Mouse (Mus musculus): ENCODE results near the gene Exoc3l2. TPM values are rescaled to one million over a fixed set of nuclear protein-coding genes. Genes with fewer than 3 reads are reported as not detected.

Exoc3l2 gene
- polyA plus RNA-seq, 1 experiment from 2014 or later: 0.97 TPM

- ATAC-seq (ENCODE audit: low FRiP score, low TSS enrichment): peak; percentile 74
- Histone ChIP-seq H3K4me2 (replicated peaks; ENCODE audit: low read depth) (peak overlapping the region; percentile 96), H3K4me1 (replicated peaks; ENCODE audit: control insufficient read depth, insufficient read depth) (0 out of 2 replicates have a peak, but pooled peaks cover 4% of the 10 kb centered on the region), H3K36me3 (ENCODE audit: control insufficient read depth, insufficient read depth, low read length) (no peaks in the 10 kb centered on the region), H3K9me3 (ENCODE audit: control insufficient read depth, low read length) (no peaks in the 10 kb centered on the region), H3K27me3 (ENCODE audit: control insufficient read depth, insufficient read depth, low read length) (no peaks in the 10 kb centered on the region), H3K4me3 (ENCODE audit: low read depth, low read length) (peak overlapping the region; percentile 78), H3K27ac (replicated peaks) (peak overlapping the region; percentile 81), H3K9ac (ENCODE audit: low read length) (peak overlapping the region; percentile 93)
- WGBS: under 1% methylated on average over 26 of the region's 31 CpGs
- DNase-seq (ENCODE audit: low spot score): peak; percentile 73
- no peak for TF ChIP-seq EP300 (optimal IDR thresholded peaks at IDR 0.05)
- TF ChIP-seq CTCF (IDR thresholded peaks at IDR 0.05; ENCODE audit: low read depth): peak; percentile 64
Observed at GRCm38 (mm10) chr7:19458072-19458486, 5.1 kb upstream of the Exoc3l2 start.

DNA sequence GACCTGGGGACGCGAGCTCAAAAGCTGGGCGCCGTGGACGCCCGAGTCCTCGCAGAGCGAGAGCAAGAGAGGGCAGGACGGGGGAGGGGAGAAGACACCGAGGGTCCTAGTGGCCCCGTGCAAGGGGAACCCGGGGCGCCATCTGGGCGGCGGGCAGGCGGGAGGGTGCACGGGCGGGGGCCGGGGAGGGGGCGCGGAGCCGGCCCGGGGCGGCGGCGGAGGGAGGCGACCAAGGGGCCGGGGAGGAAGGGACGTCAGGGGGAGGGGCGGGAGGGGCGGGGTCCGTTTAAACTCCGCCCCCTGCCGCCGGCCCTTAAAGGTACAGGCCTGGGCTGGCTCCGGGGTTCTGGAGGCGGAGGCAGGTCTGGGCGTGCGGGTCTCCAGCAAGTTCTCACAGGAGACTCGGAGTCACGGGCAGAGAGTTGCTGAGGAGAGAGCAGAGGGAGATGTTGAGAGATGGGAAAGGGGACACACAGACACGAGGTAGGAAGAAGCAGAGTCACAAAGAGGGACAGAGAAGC is 4.5 kb upstream of the Exoc3l2 start, which contains the start of gene Mark4:
Gene Mark4 (minus strand): TSS at position 231 of the 521 bp plus-strand sequence.
- Histone ChIP-seq H3K27me3 (ENCODE audit: control insufficient read depth, insufficient read depth, low read length) (no peaks in the 10 kb centered on the region), H3K4me2 (replicated peaks; ENCODE audit: low read depth) (peak within 1 kb of the TSS; percentile 96), H3K4me1 (replicated peaks; ENCODE audit: control insufficient read depth, insufficient read depth) (0 out of 2 replicates have a peak, but pooled peaks cover 4% of the 10 kb centered on the region), H3K4me3 (ENCODE audit: low read depth, low read length) (peak within 1 kb of the TSS; percentile 78), H3K9me3 (ENCODE audit: control insufficient read depth, low read length) (no peaks in the 10 kb centered on the region), H3K9ac (ENCODE audit: low read length) (peak within 1 kb of the TSS; percentile 93), H3K27ac (replicated peaks) (peak within 1 kb of the TSS; percentile 81), H3K36me3 (ENCODE audit: control insufficient read depth, insufficient read depth, low read length) (no peaks in the 10 kb centered on the region)
- TF ChIP-seq EP300 (optimal IDR thresholded peaks at IDR 0.05) (no peak), CTCF (IDR thresholded peaks at IDR 0.05; ENCODE audit: low read depth) (no peak)
- WGBS: under 1% methylated on average over 18 of the region's 42 CpGs
- ATAC-seq (ENCODE audit: low FRiP score, low TSS enrichment): peak; percentile 88
- peak; percentile 88 for DNase-seq (ENCODE audit: low spot score)

GRCm38 (mm10) chr7:19459144-19459870 is 3.8 kb upstream of the Exoc3l2 start:
- H3K9ac ChIP-seq (ENCODE audit: low read length): peak overlapping the region; percentile 57
- peak overlapping the region; percentile 78 for H3K4me3 ChIP-seq (ENCODE audit: low read depth, low read length)
- no peak for TF ChIP-seq CTCF (IDR thresholded peaks at IDR 0.05; ENCODE audit: low read depth)
- TF ChIP-seq EP300 (optimal IDR thresholded peaks at IDR 0.05): no peak
- no peaks in the 10 kb centered on the region for H3K27me3 ChIP-seq (ENCODE audit: control insufficient read depth, insufficient read depth, low read length)
- ATAC-seq (ENCODE audit: low FRiP score, low TSS enrichment): no peak
- peak overlapping the region; percentile 96 for H3K4me2 ChIP-seq (replicated peaks; ENCODE audit: low read depth)
- 17% methylated on average over 6 of the region's 6 CpGs for WGBS
- no peaks in the 10 kb centered on the region for H3K36me3 ChIP-seq (ENCODE audit: control insufficient read depth, insufficient read depth, low read length)
- H3K9me3 ChIP-seq (ENCODE audit: control insufficient read depth, low read length): no peaks in the 10 kb centered on the region
- no peak for DNase-seq (ENCODE audit: low spot score)
- H3K27ac ChIP-seq (replicated peaks): peak overlapping the region; percentile 81
- 0 out of 2 replicates have a peak, but pooled peaks cover 4% of the 10 kb centered on the region for H3K4me1 ChIP-seq (replicated peaks; ENCODE audit: control insufficient read depth, insufficient read depth)

- Histone ChIP-seq H3K36me3 (ENCODE audit: control insufficient read depth, insufficient read depth, low read length) (no peaks in the 10 kb centered on the region), H3K4me2 (replicated peaks; ENCODE audit: low read depth) (no peak overlapping the region), H3K4me3 (ENCODE audit: low read depth, low read length) (no peak overlapping the region), H3K27ac (replicated peaks) (no peak overlapping the region), H3K27me3 (ENCODE audit: control insufficient read depth, insufficient read depth, low read length) (no peaks in the 10 kb centered on the region), H3K4me1 (replicated peaks; ENCODE audit: control insufficient read depth, insufficient read depth) (0 out of 2 replicates have a peak, but pooled peaks cover 4% of the 10 kb centered on the region), H3K9ac (ENCODE audit: low read length) (no peak overlapping the region), H3K9me3 (ENCODE audit: control insufficient read depth, low read length) (no peaks in the 10 kb centered on the region)
- ATAC-seq (ENCODE audit: low FRiP score, low TSS enrichment): no peak
- no peak for TF ChIP-seq CTCF (IDR thresholded peaks at IDR 0.05; ENCODE audit: low read depth)
- no peak for TF ChIP-seq EP300 (optimal IDR thresholded peaks at IDR 0.05)
- no peak for DNase-seq (ENCODE audit: low spot score)
- 61% methylated on average over 1 of the region's 1 CpGs for WGBS
Observed at GRCm38 (mm10) chr7:19460500-19460899, 2.6 kb upstream of the Exoc3l2 start.

DNA sequence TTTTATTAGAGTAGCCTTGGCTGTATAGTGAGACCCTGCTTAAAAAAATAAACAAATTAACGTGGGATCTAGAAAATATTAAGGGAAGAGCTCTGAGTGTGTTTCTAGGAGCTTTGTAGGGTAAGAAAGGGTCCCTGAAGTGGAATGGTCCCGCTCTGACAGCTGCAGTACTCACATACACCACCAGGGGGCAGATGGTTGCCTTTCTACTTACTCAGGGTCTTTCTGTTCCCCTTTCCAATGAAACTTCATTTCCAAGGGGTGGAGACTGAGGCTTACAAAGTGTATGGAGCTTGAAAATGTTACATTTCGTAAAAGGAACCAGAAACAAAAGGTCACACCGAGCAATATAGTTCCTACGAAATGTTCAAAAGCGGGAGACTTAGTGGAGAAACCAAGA is 1.6 kb upstream of the Exoc3l2 start:
- DNase-seq (ENCODE audit: low spot score): peak; percentile 74
- H3K4me2 ChIP-seq (replicated peaks; ENCODE audit: low read depth): no peak overlapping the region
- H3K9me3 ChIP-seq (ENCODE audit: control insufficient read depth, low read length): no peaks in the 10 kb centered on the region
- ATAC-seq (ENCODE audit: low FRiP score, low TSS enrichment): no peak
- WGBS: 9% methylated on average over 6 of the region's 6 CpGs
- H3K36me3 ChIP-seq (ENCODE audit: control insufficient read depth, insufficient read depth, low read length): no peaks in the 10 kb centered on the region
- no peak for TF ChIP-seq EP300 (optimal IDR thresholded peaks at IDR 0.05)
- TF ChIP-seq CTCF (IDR thresholded peaks at IDR 0.05; ENCODE audit: low read depth): peak; percentile 95
- 0 out of 2 replicates have a peak, but pooled peaks cover 4% of the 10 kb centered on the region for H3K4me1 ChIP-seq (replicated peaks; ENCODE audit: control insufficient read depth, insufficient read depth)
- no peak overlapping the region for H3K4me3 ChIP-seq (ENCODE audit: low read depth, low read length)
- H3K9ac ChIP-seq (ENCODE audit: low read length): no peak overlapping the region
- no peak overlapping the region for H3K27ac ChIP-seq (replicated peaks)
- no peaks in the 10 kb centered on the region for H3K27me3 ChIP-seq (ENCODE audit: control insufficient read depth, insufficient read depth, low read length)

DNA sequence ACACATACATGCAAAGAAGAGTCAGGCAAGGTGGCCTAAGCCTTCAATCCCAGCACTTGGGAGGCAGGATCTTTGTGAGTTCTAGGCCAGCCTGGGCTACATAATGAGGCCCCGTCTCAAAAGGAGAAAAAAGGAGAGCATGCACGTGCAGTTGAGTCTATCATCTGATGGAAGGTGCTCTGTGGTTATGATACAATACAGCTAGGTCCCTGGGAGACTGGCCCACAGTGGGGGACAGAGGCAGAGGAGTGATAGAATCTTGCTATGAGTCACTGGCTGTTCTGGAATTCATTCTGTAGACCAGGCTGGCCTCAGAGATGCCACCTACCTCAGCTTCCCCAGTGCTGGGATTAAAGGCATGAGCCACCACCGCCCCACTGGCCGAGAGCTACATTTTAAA is 688 bp upstream of the Exoc3l2 start:
- WGBS: 71% methylated on average over 4 of the region's 4 CpGs
- 0 out of 2 replicates have a peak, but pooled peaks cover under 1% of the 10 kb centered on the region for H3K4me1 ChIP-seq (replicated peaks; ENCODE audit: control insufficient read depth, insufficient read depth)
- TF ChIP-seq CTCF (IDR thresholded peaks at IDR 0.05; ENCODE audit: low read depth): no peak
- TF ChIP-seq EP300 (optimal IDR thresholded peaks at IDR 0.05): no peak
- no peak overlapping the region for H3K4me2 ChIP-seq (replicated peaks; ENCODE audit: low read depth)
- no peak overlapping the region for H3K4me3 ChIP-seq (ENCODE audit: low read depth, low read length)
- H3K9me3 ChIP-seq (ENCODE audit: control insufficient read depth, low read length): no peaks in the 10 kb centered on the region
- H3K36me3 ChIP-seq (ENCODE audit: control insufficient read depth, insufficient read depth, low read length): no peaks in the 10 kb centered on the region
- no peak overlapping the region for H3K27ac ChIP-seq (replicated peaks)
- no peak for ATAC-seq (ENCODE audit: low FRiP score, low TSS enrichment)
- no peak overlapping the region for H3K9ac ChIP-seq (ENCODE audit: low read length)
- H3K27me3 ChIP-seq (ENCODE audit: control insufficient read depth, insufficient read depth, low read length): no peaks in the 10 kb centered on the region
- no peak for DNase-seq (ENCODE audit: low spot score)
